Mouse (Mus musculus): Measurements from ENCODE around the gene Rmi1. TPM values are rescaled to one million over a fixed set of nuclear protein-coding genes. Genes with fewer than 3 reads are reported as not detected.
"Not testable (repeated sequence)": the region's sequence is repeated elsewhere in the genome, so short reads cannot be mapped to it uniquely, and the experiment has no call there.

Gene Rmi1
- 23.4 and 26.0 TPM in 2 replicates for polyA plus RNA-seq (2015; fragmentation: Nextera tagmentation; extraction: Ambion mirVana)

GRCm38 (mm10) chr13:58402003-58402743, at the start of gene Rmi1:
TSS of gene Rmi1 (plus strand) at chr13:58402248.
- peaks cover 9% of the 10 kb centered on the region for H3K4me1 ChIP-seq (replicated peaks)
- under 1% methylated on average over 78 of the region's 91 CpGs for WGBS

DNA sequence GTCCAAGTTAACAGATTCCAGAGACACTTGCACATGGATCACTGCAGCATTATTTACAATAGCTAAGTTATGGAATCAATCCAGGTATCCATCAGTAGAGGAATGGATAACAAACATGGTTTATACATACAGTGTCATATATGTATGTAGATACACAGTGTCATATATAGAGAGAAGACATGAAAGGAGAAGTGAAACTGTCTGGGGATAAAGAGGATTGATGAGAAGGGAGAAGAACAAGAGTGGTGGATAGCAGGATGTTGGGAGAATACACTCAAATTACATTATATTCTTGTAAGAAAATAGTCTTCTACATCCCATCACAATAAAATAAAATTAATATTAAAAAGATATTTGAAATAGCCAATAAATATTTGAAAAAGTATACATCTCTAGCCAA, 49.1 kb upstream of the Rmi1 start:
- Histone ChIP-seq H3K4me2 (replicated peaks) (no peak overlapping the region), H3K9me3 (no peaks in the 10 kb centered on the region), H3K9ac (replicated peaks) (no peak overlapping the region), H3K4me3 (replicated peaks) (no peak overlapping the region), H3K36me3 (no peaks in the 10 kb centered on the region), H3K27me3 (0 out of 2 replicates have a peak, but pooled peaks cover 2% of the 10 kb centered on the region), H3K27ac (no peak overlapping the region), H3K4me1 (replicated peaks) (no peaks in the 10 kb centered on the region; the same call in 1 of the 2 replicates)
- no peak for ATAC-seq

More at GRCm38 (mm10) chr13:58402003-58402743, at the start of gene Rmi1:
- H3K27me3 ChIP-seq: no peaks in the 10 kb centered on the region
- peak within 1 kb of the TSS; percentile 78 for H3K4me3 ChIP-seq (replicated peaks)
- H3K36me3 ChIP-seq: peaks cover 10% of the 10 kb centered on the region
- H3K9me3 ChIP-seq: no peaks in the 10 kb centered on the region
- peak within 1 kb of the TSS; percentile 100 for H3K9ac ChIP-seq (replicated peaks)
- ATAC-seq: peak; percentile 96
- H3K27ac ChIP-seq: peak within 1 kb of the TSS; percentile 100
- H3K4me2 ChIP-seq (replicated peaks): peak within 1 kb of the TSS; percentile 85

- Histone ChIP-seq H3K4me2 (replicated peaks) (peak within 1 kb of the TSS; percentile 77), H3K4me1 (replicated peaks) (no peaks in the 10 kb centered on the region; the same call in 1 of the 2 replicates), H3K36me3 (no peaks in the 10 kb centered on the region), H3K9ac (replicated peaks) (peak within 1 kb of the TSS; percentile 70), H3K9me3 (no peaks in the 10 kb centered on the region), H3K27me3 (0 out of 2 replicates have a peak, but pooled peaks cover 3% of the 10 kb centered on the region), H3K27ac (no peak within 1 kb of the TSS), H3K4me3 (replicated peaks) (peak within 1 kb of the TSS; percentile 70)
- under 1% methylated on average over 65 of the region's 85 CpGs for WGBS
- peak; percentile 98 for ATAC-seq
Measured at GRCm38 (mm10) chr13:58358629-58359303, 43.3 kb upstream of the Rmi1 start, which contains the start of gene Kif27. TSS of gene Kif27 (minus strand) at chr13:58359122.

DNA sequence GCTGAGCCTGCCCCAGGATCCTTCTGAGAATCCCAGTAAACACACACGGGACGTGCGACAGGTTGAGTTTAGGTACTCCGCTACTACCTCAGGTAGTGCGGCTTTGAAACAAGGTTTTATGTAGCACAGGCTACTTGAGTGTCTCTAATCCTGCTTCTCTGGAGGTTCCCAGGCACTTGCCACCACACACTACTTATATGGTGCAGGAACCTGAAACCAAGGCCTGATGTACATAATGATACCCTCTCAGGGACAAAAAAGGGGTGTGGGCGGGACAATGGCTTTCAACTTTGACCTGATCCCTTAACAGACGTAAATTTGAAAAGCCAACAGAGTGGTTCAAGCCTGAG, 42.8 kb upstream of the Rmi1 start:
- H3K36me3 ChIP-seq: no peaks in the 10 kb centered on the region
- H3K27me3 ChIP-seq: 0 out of 2 replicates have a peak, but pooled peaks cover 3% of the 10 kb centered on the region
- ATAC-seq: no peak; the same call in 1 of the 2 replicates
- H3K4me1 ChIP-seq (replicated peaks): no peaks in the 10 kb centered on the region; the same call in 1 of the 2 replicates
- H3K9ac ChIP-seq (replicated peaks): peak overlapping the region; percentile 70
- no peak overlapping the region for H3K27ac ChIP-seq
- no peaks in the 10 kb centered on the region for H3K9me3 ChIP-seq
- H3K4me2 ChIP-seq (replicated peaks): peak overlapping the region; percentile 77
- peak overlapping the region; percentile 70 for H3K4me3 ChIP-seq (replicated peaks)
- 4% methylated on average over 7 of the region's 7 CpGs for WGBS

- no peak for ATAC-seq
- Histone ChIP-seq H3K27me3 (no peaks in the 10 kb centered on the region), H3K4me3 (replicated peaks) (no peak overlapping the region), H3K27ac (no peak overlapping the region), H3K9me3 (no peaks in the 10 kb centered on the region), H3K36me3 (no peaks in the 10 kb centered on the region), H3K4me2 (replicated peaks) (no peak overlapping the region), H3K9ac (replicated peaks) (no peak overlapping the region), H3K4me1 (replicated peaks) (no peaks in the 10 kb centered on the region)
- WGBS: 80% methylated on average over 8 of the region's 8 CpGs
Measured at GRCm38 (mm10) chr13:58364353-58365175, 37.5 kb upstream of the Rmi1 start.

GRCm38 (mm10) chr13:58365179-58365578, 36.9 kb upstream of the Rmi1 start:
- not testable (repeated sequence) for H3K4me1 ChIP-seq (replicated peaks); H3K4me3 ChIP-seq (replicated peaks); H3K36me3 ChIP-seq; H3K4me2 ChIP-seq (replicated peaks); H3K27me3 ChIP-seq; H3K27ac ChIP-seq; H3K9me3 ChIP-seq; H3K9ac ChIP-seq (replicated peaks); ATAC-seq
- WGBS: 83% methylated on average over 8 of the region's 8 CpGs

DNA sequence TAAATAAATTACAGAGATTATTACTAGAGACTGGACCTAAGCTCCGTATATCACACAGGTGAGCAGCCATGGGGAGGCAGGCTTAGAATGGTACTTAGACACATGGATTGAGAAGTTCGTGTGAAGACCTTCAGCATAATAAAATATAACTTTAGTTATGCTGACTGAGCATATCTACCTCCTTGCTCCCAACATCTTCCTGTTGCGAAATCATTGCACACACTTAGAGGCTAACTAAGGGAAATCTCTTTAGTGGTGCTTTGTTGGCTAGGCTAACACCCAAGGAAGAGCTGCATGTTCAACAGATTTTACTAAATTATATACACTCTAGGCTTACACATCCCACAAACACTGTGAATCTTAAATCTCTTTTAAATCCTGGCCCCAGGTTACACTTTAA, 35.7 kb upstream of the Rmi1 start:
- Histone ChIP-seq H3K4me3 (replicated peaks) (no peak overlapping the region), H3K9me3 (no peaks in the 10 kb centered on the region), H3K4me1 (replicated peaks) (no peaks in the 10 kb centered on the region), H3K27ac (no peak overlapping the region), H3K27me3 (no peaks in the 10 kb centered on the region), H3K4me2 (replicated peaks) (no peak overlapping the region), H3K36me3 (no peaks in the 10 kb centered on the region), H3K9ac (replicated peaks) (no peak overlapping the region)
- WGBS: 92% methylated on average over 3 of the region's 3 CpGs
- no peak for ATAC-seq

DNA sequence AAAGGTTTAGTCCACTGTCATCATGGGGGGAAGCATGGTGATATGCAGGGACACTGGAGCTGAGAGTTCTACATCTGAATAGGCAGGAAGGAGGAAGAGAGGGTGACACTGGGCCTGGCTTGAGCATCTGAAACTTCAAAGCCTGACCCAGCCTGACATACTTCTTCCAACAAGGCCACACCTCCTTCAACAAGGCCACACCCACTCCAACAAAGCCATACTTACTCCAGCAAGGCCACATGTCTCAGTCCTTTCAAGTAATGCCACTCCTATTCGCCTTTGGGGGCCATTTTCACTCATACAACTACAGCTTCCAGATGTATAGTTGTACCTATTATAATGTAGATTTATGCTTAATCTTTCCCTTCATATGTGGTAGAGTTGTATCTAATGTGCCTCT, 34.4 kb upstream of the Rmi1 start:
- WGBS: 82% methylated on average over 1 of the region's 1 CpGs
- no peaks in the 10 kb centered on the region for H3K4me1 ChIP-seq (replicated peaks)
- no peak for ATAC-seq
- H3K4me2 ChIP-seq (replicated peaks): no peak overlapping the region
- H3K36me3 ChIP-seq: no peaks in the 10 kb centered on the region
- H3K27me3 ChIP-seq: no peaks in the 10 kb centered on the region
- H3K9ac ChIP-seq (replicated peaks): no peak overlapping the region
- no peak overlapping the region for H3K27ac ChIP-seq
- no peaks in the 10 kb centered on the region for H3K9me3 ChIP-seq
- no peak overlapping the region for H3K4me3 ChIP-seq (replicated peaks)

DNA sequence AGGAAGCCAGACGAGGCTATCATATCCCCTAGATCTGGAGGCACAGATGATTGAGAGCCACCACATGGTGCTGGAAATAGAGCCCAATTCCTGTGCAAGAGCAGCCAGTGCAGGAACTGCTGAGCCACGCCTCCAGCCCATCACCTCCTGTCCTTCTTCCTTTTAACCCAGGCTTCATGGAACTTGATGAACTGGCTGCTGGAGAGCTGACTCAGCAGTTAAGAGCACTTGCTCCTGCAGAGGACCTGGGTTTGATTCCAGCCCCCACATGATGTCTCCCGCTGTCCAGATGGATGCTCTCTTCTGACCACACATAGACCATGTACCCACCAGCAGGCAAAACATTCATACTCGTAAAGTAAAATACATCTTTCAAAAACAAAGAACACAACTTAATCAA, 33.2 kb upstream of the Rmi1 start:
- Histone ChIP-seq H3K9me3 (no peaks in the 10 kb centered on the region), H3K27me3 (no peaks in the 10 kb centered on the region), H3K27ac (no peak overlapping the region), H3K4me3 (replicated peaks) (no peak overlapping the region), H3K4me2 (replicated peaks) (no peak overlapping the region), H3K4me1 (replicated peaks) (no peaks in the 10 kb centered on the region), H3K9ac (replicated peaks) (no peak overlapping the region), H3K36me3 (no peaks in the 10 kb centered on the region)
- no peak for ATAC-seq
- 81% methylated on average over 4 of the region's 4 CpGs for WGBS

DNA sequence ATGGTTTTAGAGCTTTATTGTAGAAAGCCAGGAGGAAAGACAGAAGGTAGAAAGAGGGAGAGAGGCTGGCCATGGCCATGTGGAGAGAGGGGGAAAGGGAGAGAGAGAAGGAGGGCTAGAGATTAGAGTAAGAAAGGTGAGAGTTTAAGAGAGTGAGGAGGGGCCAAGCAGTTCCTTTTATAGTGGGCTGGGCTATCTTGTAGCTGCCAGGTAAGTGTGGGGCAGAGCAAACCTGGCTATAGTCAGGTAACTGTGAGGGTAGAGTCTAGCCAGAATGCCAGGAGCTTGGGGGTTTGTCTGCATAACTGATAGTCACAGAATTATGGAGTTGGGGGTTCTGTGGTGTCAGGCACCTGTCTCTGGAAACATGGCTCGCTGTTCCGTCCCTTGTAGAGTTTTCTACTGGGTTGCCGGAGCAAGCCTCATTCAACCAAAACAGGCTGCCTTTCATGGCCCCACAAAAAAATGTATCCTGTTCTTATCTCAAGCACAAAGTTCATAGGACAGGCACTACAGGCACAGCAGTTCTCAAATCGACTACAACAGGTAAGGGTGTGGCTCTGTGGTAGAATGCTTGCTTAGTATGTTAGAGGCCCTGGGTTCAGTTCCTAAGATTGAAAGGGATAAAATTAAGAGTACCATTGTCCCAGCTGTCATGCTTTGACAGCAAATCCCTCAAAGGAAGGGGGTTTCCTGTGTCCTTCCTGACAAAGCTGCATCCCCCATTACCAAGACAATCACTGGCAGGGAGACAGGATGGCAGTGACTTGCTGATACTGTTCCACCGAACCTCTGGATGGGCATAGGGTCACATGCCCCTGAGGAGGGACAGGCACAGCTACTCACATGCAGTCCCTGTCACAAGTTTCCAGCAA, 29.5 kb upstream of the Rmi1 start:
- Histone ChIP-seq H3K36me3 (no peaks in the 10 kb centered on the region), H3K4me2 (replicated peaks) (no peak overlapping the region), H3K9ac (replicated peaks) (no peak overlapping the region), H3K9me3 (0 out of 2 replicates have a peak, but pooled peaks cover 9% of the 10 kb centered on the region), H3K4me3 (replicated peaks) (no peak overlapping the region), H3K27me3 (no peaks in the 10 kb centered on the region), H3K4me1 (replicated peaks) (no peaks in the 10 kb centered on the region), H3K27ac (no peak overlapping the region)
- WGBS: 86% methylated on average over 5 of the region's 5 CpGs
- no peak for ATAC-seq

DNA sequence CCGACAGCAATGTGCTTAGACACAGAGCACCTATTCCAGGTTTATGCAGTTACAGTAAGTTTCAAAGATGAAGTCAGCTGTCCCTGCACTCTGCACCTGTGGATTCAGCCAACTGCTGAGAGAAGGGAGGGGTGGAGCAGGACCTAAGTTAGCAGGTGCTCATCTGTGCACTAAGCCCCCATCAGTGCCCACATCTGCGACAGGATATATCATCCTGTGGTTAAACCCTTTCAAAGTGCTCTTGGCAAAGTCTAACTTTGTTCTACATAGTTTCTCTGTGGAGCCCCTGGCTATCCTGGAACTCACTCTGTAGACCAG, 28.9 kb upstream of the Rmi1 start:
- ATAC-seq: no peak
- H3K9me3 ChIP-seq: 0 out of 2 replicates have a peak, but pooled peaks cover 9% of the 10 kb centered on the region
- no peak overlapping the region for H3K27ac ChIP-seq
- no peaks in the 10 kb centered on the region for H3K27me3 ChIP-seq
- H3K4me1 ChIP-seq (replicated peaks): no peaks in the 10 kb centered on the region
- H3K4me3 ChIP-seq (replicated peaks): no peak overlapping the region
- no peaks in the 10 kb centered on the region for H3K36me3 ChIP-seq
- H3K4me2 ChIP-seq (replicated peaks): no peak overlapping the region
- H3K9ac ChIP-seq (replicated peaks): no peak overlapping the region
- WGBS: 88% methylated on average over 2 of the region's 2 CpGs
